Mouse (Mus musculus) liver, postnatal 0 days (tissue): Measurements from ENCODE around the gene Vegfa.

ENCODE experiments used
- CTCF ChIP-seq: sonication (generic); IDR thresholded peaks from 2 replicates; pipeline ENCODE4 v1.5.1; 2016; ENCODE audit warnings: antibody characterized with exemption, low read depth
- EP300 ChIP-seq: IDR thresholded peaks from 2 replicates; pipeline ENCODE4 v1.6.1; 2016; ENCODE audit warnings: antibody characterized with exemption, low read depth, mild to moderate bottlenecking

GRCm38 (mm10) chr17:46056288-46056687, 24.1 kb upstream of the Vegfa start:
- TF ChIP-seq CTCF (no peak), EP300 (no peak)
